Mouse (Mus musculus) hindbrain, embryonic 11.5 days (tissue): Measurements from ENCODE around the gene Olfr187. TPM values are rescaled to one million over a fixed set of nuclear protein-coding genes. Genes with fewer than 3 reads are reported as not detected.
"Not testable (repeated sequence)": the region's sequence is repeated elsewhere in the genome, so short reads cannot be mapped to it uniquely, and the experiment has no call there.

Experiments used
- ATAC-seq: fragments of 200-750 bp; cut with Nextera tagmentation; 2 replicates; pipeline ENCODE4 v1.8.0; 2017; ENCODE audit warnings: mild to moderate bottlenecking, moderate TSS enrichment, moderate library complexity; ENCODE audit not compliant: low FRiP score
- DNase-seq: peaks from one replicate; pipeline ENCODE4 v3.0.0-alpha.2; 2015; ENCODE audit warnings: low spot score
- H3K27ac ChIP-seq: fragments of 300-500 bp; sonication (generic); 2 replicates; pipeline ENCODE4 v1.5.1; 2014; ENCODE audit warnings: mild to moderate bottlenecking, low read depth, low read length
- H3K27me3 ChIP-seq: fragments of 300-500 bp; sonication (generic); 2 replicates; pipeline ENCODE4 v1.6.1; 2014; ENCODE audit warnings: mild to moderate bottlenecking, low read length, moderate library complexity, mixed read lengths; ENCODE audit not compliant: control insufficient read depth, insufficient read depth
- H3K36me3 ChIP-seq: fragments of 300-500 bp; sonication (generic); 2 replicates; pipeline ENCODE4 v1.6.1; 2014; ENCODE audit warnings: mild to moderate bottlenecking, low read length, moderate library complexity, mixed read lengths; ENCODE audit not compliant: control insufficient read depth, insufficient read depth
- H3K4me1 ChIP-seq: fragments of 300-500 bp; sonication (generic); replicated peaks from 2 replicates; pipeline ENCODE4 v1.6.1; 2014; ENCODE audit warnings: low read length, mixed read lengths; ENCODE audit not compliant: control insufficient read depth, insufficient read depth
- H3K4me2 ChIP-seq: fragments of 300-500 bp; sonication (generic); replicated peaks from 2 replicates; pipeline ENCODE4 v1.6.1; 2014; ENCODE audit warnings: mild to moderate bottlenecking, low read depth, low read length
- H3K4me3 ChIP-seq: fragments of 300-500 bp; sonication (generic); 2 replicates; pipeline ENCODE4 v1.5.1; 2014; ENCODE audit warnings: low read depth, low read length
- H3K9ac ChIP-seq: fragments of 300-500 bp; sonication (generic); 2 replicates; pipeline ENCODE4 v1.6.1; 2014; ENCODE audit warnings: low read depth, low read length
- H3K9me3 ChIP-seq: fragments of 300-500 bp; sonication (generic); 2 replicates; pipeline ENCODE4 v1.6.1; 2016; ENCODE audit warnings: low read length; ENCODE audit not compliant: control insufficient read depth
- WGBS: fragments of 180-500 bp; shearing (Covaris S2); extraction: QIAGEN DNeasy Blood & Tissue Kit; methylation state at CpG from one replicate; pipeline ENCODE4 v1.1.7; 2014; 5-methylcytosine and 5-hydroxymethylcytosine counted together
- polyA plus RNA-seq: library from polyadenylated mRNA; unstranded; fragments of >200 nt; fragmentation: Nextera tagmentation; extraction: Ambion mirVana; gene quantifications from 2 replicates; pipeline ENCODE4 v1.2.1, GENCODE M21; 2014

Olfr187 gene
- polyA plus RNA-seq = not detected in 2 replicates

DNA sequence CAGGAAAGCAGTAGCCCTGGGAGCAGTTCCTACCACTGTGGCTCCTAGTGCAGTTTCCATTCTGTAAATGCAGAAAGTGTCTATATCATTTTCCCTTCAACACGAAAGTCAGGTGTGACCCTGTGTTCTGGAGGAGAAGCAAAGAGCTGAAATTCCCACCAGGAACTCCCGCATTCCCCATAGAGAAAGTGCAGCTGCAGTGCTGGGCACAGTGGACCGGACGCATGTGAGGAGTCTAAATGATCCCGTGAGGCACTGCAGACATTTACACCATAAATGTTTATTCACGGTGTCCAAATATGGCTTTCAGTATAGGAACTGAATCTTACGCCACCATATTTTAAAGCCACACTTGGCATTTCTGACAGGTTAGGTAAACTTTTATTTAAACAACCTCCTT, at the start of gene Olfr187:
Gene Olfr187, minus strand, starts transcription at position 58 of the 400 bp plus-strand sequence.
- Histone ChIP-seq H3K27me3 (no peaks in the 10 kb centered on the region), H3K4me2 (no peak within 1 kb of the TSS), H3K36me3 (no peaks in the 10 kb centered on the region), H3K9ac (no peak within 1 kb of the TSS), H3K4me1 (no peaks in the 10 kb centered on the region), H3K27ac (no peak within 1 kb of the TSS), H3K9me3 (no peaks in the 10 kb centered on the region), H3K4me3 (no peak within 1 kb of the TSS)
- DNase-seq = no peak
- no peak for ATAC-seq
- WGBS = 89% methylated on average over 7 of the region's 7 CpGs

DNA sequence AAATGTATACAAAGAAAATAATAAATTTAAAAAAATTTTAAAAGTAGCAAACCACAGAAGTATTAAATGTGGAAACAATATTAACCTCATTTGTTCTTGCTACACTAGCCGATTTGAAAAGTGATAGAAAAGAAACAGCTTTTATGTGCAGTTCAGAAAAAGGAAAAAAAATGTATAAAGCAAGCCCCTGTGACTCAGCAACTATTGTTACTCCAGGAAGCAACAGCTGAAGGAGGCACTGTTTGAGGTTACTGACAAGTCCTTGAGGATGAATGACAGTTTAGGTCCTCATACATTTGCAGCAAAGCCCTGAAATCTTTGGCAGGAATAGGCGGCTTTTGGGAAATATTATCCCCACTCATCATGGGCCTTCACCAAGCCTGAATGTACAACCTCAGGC, 41.5 kb upstream of the Olfr187 start:
- H3K36me3 ChIP-seq, H3K4me2 ChIP-seq, ATAC-seq, H3K9ac ChIP-seq, H3K9me3 ChIP-seq, H3K27ac ChIP-seq, H3K4me1 ChIP-seq, H3K27me3 ChIP-seq, DNase-seq, H3K4me3 ChIP-seq: not testable (repeated sequence)
- WGBS = 81% methylated on average over 2 of the region's 2 CpGs

DNA sequence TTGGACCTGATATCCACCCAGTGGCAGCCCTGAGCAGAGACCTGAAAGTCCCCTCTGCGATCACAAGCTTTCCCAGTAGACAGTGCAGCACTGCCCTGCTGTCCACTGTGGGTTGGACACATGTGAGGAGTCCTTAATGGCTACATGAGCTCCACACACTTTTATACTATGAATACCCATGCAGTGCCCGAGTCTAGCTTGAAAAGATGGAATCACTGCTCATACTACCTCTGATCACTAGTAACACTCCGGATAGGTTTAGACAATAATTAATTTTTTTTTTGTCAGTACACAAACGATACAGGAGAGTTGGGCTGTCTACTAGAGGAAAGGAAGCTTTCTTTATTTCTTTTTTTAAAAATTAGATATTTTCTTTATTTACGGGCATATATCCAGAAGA, 38.3 kb upstream of the Olfr187 start, which contains the start of gene Olfr190:
Gene Olfr190, minus strand, starts transcription at position 101 of the 400 bp plus-strand sequence.
- no peak for DNase-seq
- Histone ChIP-seq H3K4me2 (no peak within 1 kb of the TSS), H3K27me3 (no peaks in the 10 kb centered on the region), H3K36me3 (no peaks in the 10 kb centered on the region), H3K27ac (no peak within 1 kb of the TSS), H3K9ac (no peak within 1 kb of the TSS), H3K9me3 (no peaks in the 10 kb centered on the region), H3K4me1 (no peaks in the 10 kb centered on the region), H3K4me3 (no peak within 1 kb of the TSS)
- 87% methylated on average over 5 of the region's 5 CpGs for WGBS
- ATAC-seq = no peak

DNA sequence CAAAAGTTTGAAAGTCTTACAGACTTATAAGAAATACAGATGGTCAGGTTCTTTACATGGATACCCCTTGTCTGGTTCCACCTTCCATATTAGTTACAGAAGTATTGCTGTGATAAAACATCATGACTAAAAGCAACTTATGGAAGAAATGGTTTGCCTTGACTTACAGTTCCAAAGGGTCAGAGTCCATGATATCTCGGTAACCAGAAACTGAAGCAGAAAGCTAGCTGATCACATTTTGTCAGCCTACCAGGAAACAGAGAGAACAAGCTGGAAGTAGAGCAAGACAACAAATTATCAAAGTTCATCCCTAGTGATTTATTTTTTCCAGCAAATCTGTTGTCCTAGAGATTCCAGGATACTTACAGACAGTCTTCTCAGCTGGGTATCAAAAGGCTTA, 34.0 kb upstream of the Olfr187 start:
- no peak overlapping the region for H3K4me2 ChIP-seq
- WGBS = 94% methylated on average over 1 of the region's 1 CpGs
- H3K4me1 ChIP-seq = no peaks in the 10 kb centered on the region
- H3K9ac ChIP-seq = no peak overlapping the region
- H3K27me3 ChIP-seq = no peaks in the 10 kb centered on the region
- H3K36me3 ChIP-seq = no peaks in the 10 kb centered on the region
- no peak for ATAC-seq
- no peak for DNase-seq
- H3K9me3 ChIP-seq = no peaks in the 10 kb centered on the region
- H3K4me3 ChIP-seq = no peak overlapping the region
- no peak overlapping the region for H3K27ac ChIP-seq

DNA sequence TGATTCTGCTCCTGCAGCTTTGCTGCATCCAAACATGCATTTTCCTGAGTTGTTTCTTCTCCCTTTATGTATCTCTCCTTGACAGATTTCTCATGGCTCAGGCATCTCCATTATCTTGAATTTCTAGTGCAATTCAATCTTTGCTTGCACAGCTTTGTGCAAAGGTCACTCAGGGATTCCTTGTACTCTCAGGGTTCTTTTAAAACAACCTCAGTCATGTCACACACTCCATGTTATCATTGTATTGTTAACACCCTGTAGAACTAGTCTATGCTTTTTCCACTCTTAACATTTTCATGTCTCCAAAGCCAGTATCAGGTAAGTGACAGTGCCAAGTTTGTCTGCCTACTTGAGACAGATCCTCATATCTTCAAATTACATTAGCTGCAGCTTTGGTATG, 32.2 kb upstream of the Olfr187 start:
- Histone ChIP-seq H3K4me1 (no peaks in the 10 kb centered on the region), H3K4me2 (no peak overlapping the region), H3K4me3 (no peak overlapping the region)

DNA sequence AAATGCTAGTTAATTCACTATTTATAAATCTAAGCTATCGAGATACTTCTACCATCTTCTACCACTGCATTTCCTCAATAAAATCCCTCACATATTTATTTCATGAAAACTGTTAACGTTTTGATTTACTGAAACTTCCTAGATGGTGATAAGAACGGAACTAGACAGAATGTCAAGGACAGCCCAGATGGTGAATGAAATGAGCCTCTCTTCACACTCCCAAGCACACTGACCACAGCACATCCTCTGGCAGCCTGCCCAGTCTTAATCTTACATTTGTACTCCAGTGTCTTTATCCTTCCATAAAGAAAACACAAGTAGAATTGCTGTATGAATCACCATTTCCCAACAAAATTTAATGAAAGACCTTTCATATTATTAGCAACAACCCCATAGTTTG, 22.8 kb upstream of the Olfr187 start:
- ATAC-seq, H3K4me2 ChIP-seq, H3K9ac ChIP-seq, H3K27ac ChIP-seq, H3K4me1 ChIP-seq, H3K27me3 ChIP-seq, H3K9me3 ChIP-seq, DNase-seq, H3K36me3 ChIP-seq, H3K4me3 ChIP-seq: not testable (repeated sequence)
- WGBS = 79% methylated on average over 3 of the region's 3 CpGs

More for the DNA sequence above, 32.2 kb upstream of the Olfr187 start:
- no peaks in the 10 kb centered on the region for H3K27me3 ChIP-seq
- no peak overlapping the region for H3K9ac ChIP-seq
- H3K27ac ChIP-seq = no peak overlapping the region
- ATAC-seq (no peak), DNase-seq (no peak)
- no peaks in the 10 kb centered on the region for H3K9me3 ChIP-seq
- H3K36me3 ChIP-seq = no peaks in the 10 kb centered on the region

DNA sequence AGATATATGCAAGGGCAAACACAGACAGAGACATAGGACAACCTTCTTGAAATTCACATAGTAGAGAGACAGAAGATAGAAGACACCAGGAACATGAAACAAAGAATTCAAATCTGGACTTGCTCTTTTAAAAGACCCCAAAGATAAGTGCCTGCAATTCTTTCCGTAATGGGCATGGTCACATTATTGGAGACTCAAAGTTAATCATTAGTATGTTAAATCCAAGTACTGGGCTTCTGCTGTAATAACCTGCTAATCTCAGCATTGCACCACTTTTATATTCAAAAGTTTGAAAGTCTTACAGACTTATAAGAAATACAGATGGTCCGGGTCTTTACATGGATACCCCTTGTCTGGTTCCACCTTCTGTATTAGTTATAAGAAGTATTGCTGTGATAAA, 9.7 kb upstream of the Olfr187 start:
- not testable (repeated sequence) for H3K4me1 ChIP-seq, H3K36me3 ChIP-seq, H3K4me3 ChIP-seq, H3K9me3 ChIP-seq, H3K27me3 ChIP-seq, DNase-seq, H3K4me2 ChIP-seq, H3K9ac ChIP-seq, ATAC-seq, H3K27ac ChIP-seq
- WGBS = 91% methylated on average over 2 of the region's 2 CpGs

DNA sequence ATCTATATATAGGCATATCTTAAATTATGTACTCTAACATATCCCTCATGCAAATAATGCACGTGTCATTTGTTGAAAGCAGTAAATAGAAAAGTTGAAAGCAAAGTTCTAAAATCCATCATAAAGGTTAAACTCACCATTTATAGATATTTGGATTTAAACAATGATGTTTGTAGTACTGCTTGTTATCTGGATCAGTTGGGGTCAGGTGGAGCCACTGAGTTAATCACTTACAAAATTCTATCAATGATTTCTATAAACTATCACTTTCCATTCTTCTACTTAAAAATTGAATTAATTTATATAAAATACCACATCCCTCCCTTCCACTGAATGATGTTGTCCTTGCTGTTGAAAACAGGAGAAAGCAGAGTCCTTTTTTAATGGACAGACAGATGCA, 9.3 kb upstream of the Olfr187 start:
- Histone ChIP-seq H3K36me3 (no peaks in the 10 kb centered on the region), H3K4me1 (no peaks in the 10 kb centered on the region), H3K27ac (no peak overlapping the region), H3K27me3 (no peaks in the 10 kb centered on the region), H3K9me3 (no peaks in the 10 kb centered on the region), H3K9ac (no peak overlapping the region), H3K4me3 (no peak overlapping the region), H3K4me2 (no peak overlapping the region)
- ATAC-seq = no peak
- DNase-seq = no peak
- 87% methylated on average over 1 of the region's 1 CpGs for WGBS

DNA sequence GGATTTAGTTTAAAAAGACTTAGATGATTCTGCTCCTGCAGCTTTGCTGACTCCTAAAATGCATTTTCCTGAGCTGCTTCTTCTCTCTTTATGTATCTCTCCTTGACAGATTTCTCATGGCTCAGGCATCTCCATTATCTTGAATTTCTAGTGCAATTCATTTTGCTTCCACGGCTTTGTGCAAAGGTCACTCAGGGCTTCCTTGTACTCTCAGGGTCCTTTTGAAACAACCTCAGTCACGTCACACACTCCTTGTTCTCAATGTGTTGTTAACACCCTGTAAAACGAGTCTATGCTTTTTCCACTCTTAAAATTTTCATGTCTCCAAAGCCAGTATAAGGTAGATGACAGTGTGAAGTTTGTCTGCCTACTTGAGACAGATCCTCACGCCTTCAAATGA, 8.0 kb upstream of the Olfr187 start:
- Histone ChIP-seq H3K36me3 (no peaks in the 10 kb centered on the region), H3K27me3 (no peaks in the 10 kb centered on the region), H3K4me2 (no peak overlapping the region), H3K4me3 (no peak overlapping the region), H3K9me3 (no peaks in the 10 kb centered on the region), H3K9ac (no peak overlapping the region), H3K4me1 (no peaks in the 10 kb centered on the region), H3K27ac (no peak overlapping the region)
- DNase-seq (no peak), ATAC-seq (no peak)
- WGBS = 68% methylated on average over 4 of the region's 4 CpGs
